Mouse (Mus musculus) ES-Bruce4 (cell line): Measurements from ENCODE around the gene Zfyve9. TPM values are rescaled to one million over a fixed set of nuclear protein-coding genes. Genes with fewer than 3 reads are reported as not detected.

Experiments used
- H3K27ac ChIP-seq: 2 replicates; pipeline ENCODE4 v1.5.1; 2012; ENCODE audit warnings: low read length, inconsistent platforms; ENCODE audit not compliant: insufficient read depth
- H3K27me3 ChIP-seq: 2 replicates; pipeline ENCODE4 v1.6.1; 2012; ENCODE audit warnings: mild to moderate bottlenecking, low read length, inconsistent platforms; ENCODE audit not compliant: control insufficient read depth, poor library complexity, insufficient read depth, severe bottlenecking
- H3K36me3 ChIP-seq: 2 replicates; pipeline ENCODE4 v1.6.1; 2012; ENCODE audit warnings: inconsistent platforms, mild to moderate bottlenecking, low read length, moderate library complexity; ENCODE audit not compliant: control insufficient read depth, poor library complexity, insufficient read depth, severe bottlenecking
- H3K4me1 ChIP-seq: one replicate; pipeline ENCODE4 v1.8.1; 2011; ENCODE audit warnings: low read length; ENCODE audit not compliant: control insufficient read depth, insufficient read depth
- H3K4me3 ChIP-seq: 2 replicates; pipeline ENCODE4 v1.5.1; 2011; ENCODE audit warnings: low read depth, mild to moderate bottlenecking, low read length
- H3K9ac ChIP-seq: 2 replicates; pipeline ENCODE4 v1.6.1; 2012; ENCODE audit warnings: low read depth, mild to moderate bottlenecking, inconsistent platforms; ENCODE audit not compliant: poor library complexity, severe bottlenecking
- H3K9me3 ChIP-seq: replicated peaks from 2 replicates; pipeline ENCODE4 v1.6.1; 2012; ENCODE audit warnings: mild to moderate bottlenecking, low read length, inconsistent platforms; ENCODE audit not compliant: control insufficient read depth, poor library complexity, insufficient read depth, severe bottlenecking
- CTCF ChIP-seq: IDR thresholded peaks from one replicate; pipeline ENCODE4 v1.8.1; 2011; ENCODE audit warnings: low read depth, low read length
- EP300 ChIP-seq: IDR thresholded peaks from 2 replicates; pipeline ENCODE4 v1.6.1; 2011; ENCODE audit warnings: low read depth, low read length; ENCODE audit not compliant: insufficient read depth
- POLR2A ChIP-seq: IDR thresholded peaks from one replicate; pipeline ENCODE4 v1.8.1; 2011; ENCODE audit warnings: low read length; ENCODE audit not compliant: insufficient read depth
- polyA plus RNA-seq: library from polyadenylated mRNA; stranded (reverse); fragments of >200 nt; gene quantifications from 2 replicates; pipeline ENCODE4 v1.2.4, GENCODE M21; 2011; ENCODE audit warnings: low read depth; ENCODE audit not compliant: missing spikeins, insufficient read depth, insufficient read length

The Zfyve9 gene
- polyA plus RNA-seq, 1 experiment = 17.7 TPM

- Histone ChIP-seq H3K4me1 (no peaks in the 10 kb centered on the region), H3K9me3 (no peaks in the 10 kb centered on the region), H3K27me3 (no peaks in the 10 kb centered on the region), H3K27ac (no peak overlapping the region), H3K36me3 (peaks cover 78% of the 10 kb centered on the region), H3K9ac (no peak overlapping the region), H3K4me3 (no peak overlapping the region)
- no peak for TF ChIP-seq CTCF
- TF ChIP-seq POLR2A = no peak
- no peak for TF ChIP-seq EP300
Observed at GRCm38 (mm10) chr4:108595785-108596184, 184.8 kb downstream of the Zfyve9 start.

DNA sequence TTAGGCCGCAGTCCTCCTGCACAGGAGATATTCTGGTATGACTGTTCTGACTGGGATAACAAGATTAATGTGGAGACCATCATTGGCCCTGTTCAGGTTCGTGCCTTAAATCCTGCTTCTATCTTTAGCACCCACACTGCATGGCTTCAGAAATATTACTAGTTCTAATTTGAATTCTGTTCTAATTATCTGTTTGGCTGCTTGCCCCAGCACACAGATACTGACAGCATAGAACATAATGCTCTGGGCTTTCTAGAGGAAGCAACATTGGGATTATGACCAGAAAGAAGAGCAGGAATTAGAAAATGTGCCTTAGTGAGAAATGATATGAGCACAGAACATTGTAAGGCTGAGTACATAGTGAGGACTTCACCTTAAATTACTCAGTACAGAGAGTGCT is 187.2 kb downstream of the Zfyve9 start:
- Histone ChIP-seq H3K9ac (no peak overlapping the region), H3K4me1 (no peaks in the 10 kb centered on the region), H3K4me3 (no peak overlapping the region), H3K9me3 (no peaks in the 10 kb centered on the region), H3K27me3 (no peaks in the 10 kb centered on the region), H3K36me3 (peaks cover 73% of the 10 kb centered on the region), H3K27ac (no peak overlapping the region)
- TF ChIP-seq POLR2A (no peak), EP300 (no peak), CTCF (no peak)

Other genes starting within 250 kb of the Zfyve9 start
- gene Prpf38a, start 201.5 kb downstream of the Zfyve9 start, polyA plus RNA-seq = 119 and 121 TPM in 2 replicates
- 69.3 and 71.1 TPM in 2 replicates for gene Orc1, start 201.4 kb downstream of the Zfyve9 start, polyA plus RNA-seq
- gene Cc2d1b, start 160.9 kb downstream of the Zfyve9 start, polyA plus RNA-seq = 47.8 and 49.0 TPM in 2 replicates
- not detected in 2 replicates for gene 3110021N24Rik, start 61.1 kb downstream of the Zfyve9 start, polyA plus RNA-seq
- gene Btf3l4, start 52.8 kb upstream of the Zfyve9 start, polyA plus RNA-seq = 152 and 155 TPM in 2 replicates
- 90.6 and 99.2 TPM in 2 replicates for gene Txndc12, start 53.8 kb upstream of the Zfyve9 start, polyA plus RNA-seq
- 20.1 and 20.7 TPM in 2 replicates for gene Kti12, start 67.0 kb upstream of the Zfyve9 start, polyA plus RNA-seq
- not detected in 2 replicates for gene A730015C16Rik, start 67.8 kb upstream of the Zfyve9 start, polyA plus RNA-seq
- 16.3 and 17.0 TPM in 2 replicates for gene Rab3b, start 98.3 kb upstream of the Zfyve9 start, polyA plus RNA-seq
- 199 and 231 TPM in 2 replicates for gene Nrd1, start 219.9 kb upstream of the Zfyve9 start, polyA plus RNA-seq